Mouse (Mus musculus): ENCODE measurements around the gene Tmcc1. TPM values are rescaled to one million over a fixed set of nuclear protein-coding genes. Genes with fewer than 3 reads are reported as not detected.
A peak's percentile ranks its signal among the peaks of the same experiment; 100 is the strongest.

Tmcc1 gene
- total and polyA plus RNA-seq, 2 experiments from 2014 or later = 14.0 to 33.9 TPM

DNA sequence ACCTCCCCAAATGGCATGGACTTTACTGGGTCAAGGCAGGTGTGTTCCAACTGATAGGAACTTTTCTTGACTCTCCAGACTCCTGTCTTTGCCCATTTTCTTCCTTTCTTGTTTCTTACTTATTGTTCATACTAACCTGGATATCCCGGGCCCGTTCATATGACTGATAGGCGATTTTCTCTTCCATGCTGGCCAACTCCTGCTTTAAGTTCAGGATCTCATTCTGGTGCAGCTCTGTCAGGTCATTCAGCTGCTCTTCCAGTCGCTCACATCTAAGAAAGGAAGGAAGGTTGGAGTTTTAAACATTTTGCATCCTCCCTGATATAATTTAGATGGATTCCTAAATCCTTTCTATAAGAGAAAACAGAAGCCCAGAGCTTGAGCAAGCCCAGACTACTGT lies 168.6 kb downstream of the Tmcc1 start:
- 86% methylated on average over 4 of the region's 4 CpGs for WGBS
- no peaks in the 10 kb centered on the region for H3K27me3 ChIP-seq (ENCODE audit: insufficient read depth, low read length)
- H3K4me1 ChIP-seq (ENCODE audit: insufficient read depth, low read length) = no peaks in the 10 kb centered on the region
- DNase-seq (ENCODE audit: low spot score) (no peak), ATAC-seq (no peak)
- H3K27ac ChIP-seq = no peak overlapping the region
- no peak overlapping the region for H3K9ac ChIP-seq (replicated peaks; ENCODE audit: low read length)
- no peak overlapping the region for H3K4me3 ChIP-seq (ENCODE audit: low read length)
- peaks cover 32% of the 10 kb centered on the region for H3K36me3 ChIP-seq (ENCODE audit: insufficient read depth, low read length)
- no peak overlapping the region for H3K4me2 ChIP-seq (ENCODE audit: low read depth, low read length)
- peaks cover 9% of the 10 kb centered on the region for H3K9me3 ChIP-seq (ENCODE audit: low read length)
- no peak for TF ChIP-seq CTCF (IDR thresholded peaks at IDR 0.05; ENCODE audit: low read depth)

DNA sequence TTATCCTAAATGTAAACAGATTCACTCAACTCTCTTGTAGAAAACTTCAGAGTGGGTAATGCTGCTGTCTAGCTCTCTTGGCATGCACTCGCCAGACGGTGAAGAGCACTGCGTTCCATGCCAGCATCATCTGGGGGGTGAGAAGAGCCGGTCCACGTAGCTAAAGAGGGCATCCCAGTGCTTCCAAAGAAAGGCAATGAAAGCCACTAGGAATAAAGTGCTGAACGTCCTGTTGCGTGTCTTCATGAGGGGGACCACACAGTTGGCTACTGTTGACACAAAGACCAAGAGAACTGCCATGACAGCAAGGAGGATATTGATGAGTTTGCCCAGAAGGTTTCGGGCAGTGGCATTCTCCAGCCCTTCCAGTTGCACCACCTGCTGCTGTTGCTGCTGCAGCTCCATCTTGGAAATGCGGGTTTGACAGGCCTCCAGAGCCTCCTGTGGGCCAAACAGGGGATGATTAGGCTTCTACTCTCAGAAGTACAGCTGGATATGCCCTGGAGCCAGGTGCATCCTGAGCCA lies 171.3 kb downstream of the Tmcc1 start:
- no peaks in the 10 kb centered on the region for H3K27me3 ChIP-seq (ENCODE audit: insufficient read depth, low read length)
- 78% methylated on average over 9 of the region's 9 CpGs for WGBS
- H3K9ac ChIP-seq (replicated peaks; ENCODE audit: low read length) = no peak overlapping the region
- no peak overlapping the region for H3K4me3 ChIP-seq (ENCODE audit: low read length)
- no peak overlapping the region for H3K27ac ChIP-seq
- DNase-seq (ENCODE audit: low spot score) = peak; percentile 15
- no peaks in the 10 kb centered on the region for H3K4me1 ChIP-seq (ENCODE audit: insufficient read depth, low read length)
- no peak for ATAC-seq
- no peak overlapping the region for H3K4me2 ChIP-seq (ENCODE audit: low read depth, low read length)
- peaks cover 9% of the 10 kb centered on the region for H3K9me3 ChIP-seq (ENCODE audit: low read length)
- no peak for TF ChIP-seq CTCF (IDR thresholded peaks at IDR 0.05; ENCODE audit: low read depth)
- peaks cover 35% of the 10 kb centered on the region for H3K36me3 ChIP-seq (ENCODE audit: insufficient read depth, low read length)

DNA sequence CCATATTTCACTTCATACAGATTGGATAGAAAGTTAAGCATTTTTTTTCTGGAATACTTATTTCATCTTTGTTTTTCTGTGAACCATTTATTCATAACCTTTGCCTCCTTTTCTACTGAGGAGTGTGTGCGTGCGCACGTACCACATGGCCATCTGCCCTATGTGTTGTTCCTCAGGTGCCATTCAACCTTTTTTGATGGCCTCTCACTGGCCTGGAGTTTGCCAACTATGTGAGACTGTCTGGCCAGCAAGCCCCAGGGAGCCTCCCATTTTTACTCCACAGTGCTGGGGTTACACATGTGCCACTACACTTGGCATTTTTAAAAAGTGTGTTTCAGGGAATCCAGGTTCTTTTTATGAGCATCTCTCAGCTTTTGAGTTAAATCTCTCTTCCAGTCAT lies 177.4 kb downstream of the Tmcc1 start:
- no peak for ATAC-seq

DNA sequence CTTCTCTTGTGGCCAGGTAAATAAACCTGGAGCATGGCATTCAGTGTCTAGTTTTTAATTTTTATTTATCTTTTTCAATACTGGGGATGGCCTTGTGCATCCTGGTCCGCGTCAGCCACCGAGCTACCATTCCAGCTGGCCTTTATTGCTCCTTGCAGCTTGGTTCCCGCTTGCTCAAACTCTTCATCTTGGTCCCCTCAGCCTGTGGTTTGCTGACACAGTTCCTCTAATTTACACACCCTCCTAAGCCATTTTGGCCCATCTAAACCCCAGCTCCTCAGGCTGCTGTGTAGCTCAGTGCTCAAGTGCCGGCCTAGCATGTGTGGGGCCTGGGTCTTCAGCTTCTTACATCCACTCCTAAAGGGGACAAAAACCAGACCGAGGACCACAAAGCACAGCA lies 179.2 kb downstream of the Tmcc1 start:
- H3K36me3 ChIP-seq (ENCODE audit: insufficient read depth, low read length) = peaks cover 3% of the 10 kb centered on the region; the same call in 1 of the 2 replicates
- H3K9ac ChIP-seq (replicated peaks; ENCODE audit: low read length) = no peak overlapping the region
- no peak overlapping the region for H3K4me3 ChIP-seq (ENCODE audit: low read length)
- DNase-seq (ENCODE audit: low spot score) (no peak), ATAC-seq (no peak)
- no peaks in the 10 kb centered on the region for H3K4me1 ChIP-seq (ENCODE audit: insufficient read depth, low read length)
- no peaks in the 10 kb centered on the region for H3K9me3 ChIP-seq (ENCODE audit: low read length)
- H3K4me2 ChIP-seq (ENCODE audit: low read depth, low read length) = no peak overlapping the region
- no peak for TF ChIP-seq CTCF (IDR thresholded peaks at IDR 0.05; ENCODE audit: low read depth)
- H3K27me3 ChIP-seq (ENCODE audit: insufficient read depth, low read length) = no peaks in the 10 kb centered on the region
- WGBS = 92% methylated on average over 6 of the region's 6 CpGs
- H3K27ac ChIP-seq = no peak overlapping the region

More for the DNA sequence above, 177.4 kb downstream of the Tmcc1 start:
- no peak overlapping the region for H3K9ac ChIP-seq (replicated peaks; ENCODE audit: low read length)
- H3K36me3 ChIP-seq (ENCODE audit: insufficient read depth, low read length) = peaks cover 13% of the 10 kb centered on the region; the same call in 1 of the 2 replicates
- no peak for TF ChIP-seq CTCF (IDR thresholded peaks at IDR 0.05; ENCODE audit: low read depth)
- H3K27ac ChIP-seq = no peak overlapping the region
- H3K4me3 ChIP-seq (ENCODE audit: low read length) = no peak overlapping the region
- 77% methylated on average over 3 of the region's 3 CpGs for WGBS
- H3K27me3 ChIP-seq (ENCODE audit: insufficient read depth, low read length) = no peaks in the 10 kb centered on the region
- H3K4me1 ChIP-seq (ENCODE audit: insufficient read depth, low read length) = no peaks in the 10 kb centered on the region
- no peak for DNase-seq (ENCODE audit: low spot score)
- H3K9me3 ChIP-seq (ENCODE audit: low read length) = no peaks in the 10 kb centered on the region
- H3K4me2 ChIP-seq (ENCODE audit: low read depth, low read length) = no peak overlapping the region

DNA sequence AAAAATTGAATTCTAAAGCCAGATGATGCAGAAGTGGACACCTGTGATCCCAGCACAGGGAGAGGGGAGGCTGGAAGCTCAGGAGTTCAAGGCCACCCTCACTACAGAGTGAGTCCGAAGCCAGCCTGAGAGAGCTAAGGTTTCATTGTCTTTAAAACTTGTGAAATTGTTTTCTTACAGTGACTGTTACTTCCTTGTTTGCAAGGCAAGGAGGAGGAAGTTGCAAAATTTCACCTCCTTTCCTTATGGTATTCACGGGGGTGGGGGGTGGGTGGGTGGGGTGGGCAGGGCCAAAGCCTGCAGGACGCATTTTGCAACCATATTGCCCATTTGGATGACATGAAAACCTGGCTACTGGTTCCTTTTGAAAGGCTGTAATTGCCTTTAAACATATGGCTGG lies 179.6 kb downstream of the Tmcc1 start:
- TF ChIP-seq CTCF (IDR thresholded peaks at IDR 0.05; ENCODE audit: low read depth) = no peak
- Histone ChIP-seq H3K4me2 (ENCODE audit: low read depth, low read length) (no peak overlapping the region), H3K9ac (replicated peaks; ENCODE audit: low read length) (no peak overlapping the region), H3K27me3 (ENCODE audit: insufficient read depth, low read length) (no peaks in the 10 kb centered on the region), H3K4me1 (ENCODE audit: insufficient read depth, low read length) (no peaks in the 10 kb centered on the region), H3K9me3 (ENCODE audit: low read length) (no peaks in the 10 kb centered on the region), H3K27ac (no peak overlapping the region), H3K4me3 (ENCODE audit: low read length) (no peak overlapping the region), H3K36me3 (ENCODE audit: insufficient read depth, low read length) (no peaks in the 10 kb centered on the region)
- WGBS = 67% methylated on average over 3 of the region's 3 CpGs
- ATAC-seq (no peak), DNase-seq (ENCODE audit: low spot score) (no peak)

DNA sequence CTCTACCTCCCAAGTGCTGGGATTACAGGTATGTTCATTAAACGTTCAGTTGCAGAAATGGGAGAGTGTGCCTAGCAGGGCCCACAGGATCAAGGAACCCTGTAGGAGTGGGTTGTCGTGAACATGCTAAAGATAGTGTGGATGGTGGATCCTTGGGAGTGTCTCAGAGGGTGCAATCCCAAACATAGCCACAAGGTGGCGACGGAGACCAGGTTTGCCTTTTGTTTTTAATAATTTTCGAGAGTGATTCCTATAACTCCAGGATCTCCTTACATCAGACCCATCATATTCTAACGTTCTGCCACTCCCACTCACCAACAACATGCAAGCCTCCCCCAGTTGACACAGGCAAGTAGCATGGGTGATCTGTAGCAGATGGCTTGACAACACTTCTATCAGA lies 182.7 kb downstream of the Tmcc1 start:
- H3K27me3 ChIP-seq (ENCODE audit: insufficient read depth, low read length) = no peaks in the 10 kb centered on the region
- no peak overlapping the region for H3K4me3 ChIP-seq (ENCODE audit: low read length)
- no peak overlapping the region for H3K27ac ChIP-seq
- H3K9ac ChIP-seq (replicated peaks; ENCODE audit: low read length) = no peak overlapping the region
- no peaks in the 10 kb centered on the region for H3K36me3 ChIP-seq (ENCODE audit: insufficient read depth, low read length)
- H3K9me3 ChIP-seq (ENCODE audit: low read length) = no peaks in the 10 kb centered on the region
- peak; percentile 86 for DNase-seq (ENCODE audit: low spot score)
- no peaks in the 10 kb centered on the region for H3K4me1 ChIP-seq (ENCODE audit: insufficient read depth, low read length)
- H3K4me2 ChIP-seq (ENCODE audit: low read depth, low read length) = no peak overlapping the region
- ATAC-seq = peak; percentile 54
- 5% methylated on average over 6 of the region's 6 CpGs for WGBS
- peak; percentile 99 for TF ChIP-seq CTCF (IDR thresholded peaks at IDR 0.05; ENCODE audit: low read depth)

DNA sequence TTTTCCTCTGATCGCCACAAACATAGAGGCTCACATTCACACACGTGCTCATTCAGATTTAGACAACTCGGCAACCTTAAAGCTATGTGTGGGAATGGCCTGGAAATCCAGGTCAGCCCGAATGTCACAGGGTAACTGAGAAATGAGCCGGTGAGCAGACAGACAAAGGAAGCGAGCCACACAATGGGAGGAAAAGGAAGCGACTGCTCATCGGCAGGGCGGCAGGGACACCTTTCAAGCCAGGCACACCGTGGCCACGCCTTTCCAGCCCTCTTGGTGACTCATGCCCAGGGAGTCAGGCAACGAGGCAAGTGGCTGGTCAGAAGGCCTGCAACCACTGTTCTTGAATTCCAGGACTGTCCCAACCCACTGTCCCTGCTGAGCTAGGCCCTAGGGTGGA lies 183.9 kb downstream of the Tmcc1 start:
- Histone ChIP-seq H3K9ac (replicated peaks; ENCODE audit: low read length) (no peak overlapping the region), H3K27me3 (ENCODE audit: insufficient read depth, low read length) (no peaks in the 10 kb centered on the region), H3K9me3 (ENCODE audit: low read length) (no peaks in the 10 kb centered on the region), H3K27ac (no peak overlapping the region), H3K36me3 (ENCODE audit: insufficient read depth, low read length) (no peaks in the 10 kb centered on the region), H3K4me1 (ENCODE audit: insufficient read depth, low read length) (no peaks in the 10 kb centered on the region), H3K4me3 (ENCODE audit: low read length) (no peak overlapping the region), H3K4me2 (ENCODE audit: low read depth, low read length) (no peak overlapping the region)
- 53% methylated on average over 12 of the region's 12 CpGs for WGBS
- ATAC-seq = no peak
- no peak for TF ChIP-seq CTCF (IDR thresholded peaks at IDR 0.05; ENCODE audit: low read depth)
- no peak for DNase-seq (ENCODE audit: low spot score)

Data from hindbrain, postnatal 0 days (tissue).